ENCODE assay signal across 10 mouse cellular contexts in genomic region chr16:57421680-57422417, GRCm38 (mm10).
A peak's percentile ranks its signal among the peaks of the same experiment; 100 is the strongest.
DNase-seq lines count a peak whose midpoint lies in the region; ATAC-seq and TF ChIP-seq lines count a peak whose summit lies in the region.
"Had no signal": no experiment of that assay in that cellular context is flagged by ENCODE, and none has a peak within 500 bp of the region (broad histone marks: within the 10 kb centered on the region; RNA-seq: fewer than 3 reads in every experiment).

No protein-coding gene starts in this region.

- H3K27me3 ChIP-seq in liver, postnatal 0 days (ENCODE audit: insufficient read depth, low read length): no peaks in the 10 kb centered on the region
- H3K27me3 ChIP-seq in liver, embryonic 12.5 days (replicated peaks): no peaks in the 10 kb centered on the region
- H3K27me3 ChIP-seq in neural tube, embryonic 14.5 days (ENCODE audit: control insufficient read depth, insufficient read depth, low read length): no peaks in the 10 kb centered on the region
- H3K27me3 ChIP-seq in forebrain, embryonic 11.5 days (ENCODE audit: control insufficient read depth, insufficient read depth, low read length): no peaks in the 10 kb centered on the region

- ATAC-seq in liver, postnatal 0 days: no peak
- ATAC-seq in liver, embryonic 12.5 days: no peak
- peak; percentile 63 for ATAC-seq in inflammation-experienced regulatory T-cells, adult 6 months
- ATAC-seq in neural tube, embryonic 14.5 days (ENCODE audit: low read depth): peak; percentile 82
- no peak for ATAC-seq in cerebellum, adult (ENCODE audit: insufficient number of reproducible peaks, low FRiP score, low TSS enrichment)
- no peak for ATAC-seq in forebrain, embryonic 11.5 days (replicated peaks; ENCODE audit: low FRiP score)

- H3K9me3 ChIP-seq in liver, postnatal 0 days (ENCODE audit: low read length): no peaks in the 10 kb centered on the region
- H3K9me3 ChIP-seq in liver, embryonic 12.5 days (replicated peaks): no peaks in the 10 kb centered on the region
- H3K9me3 ChIP-seq in neural tube, embryonic 14.5 days (ENCODE audit: control insufficient read depth, low read length): no peaks in the 10 kb centered on the region
- no peaks in the 10 kb centered on the region for H3K9me3 ChIP-seq in forebrain, embryonic 11.5 days (ENCODE audit: control insufficient read depth, low read length)

- no peak for TF ChIP-seq CTCF in liver, postnatal 0 days (IDR thresholded peaks at IDR 0.05; ENCODE audit: low read depth)
- TF ChIP-seq CTCF in bone marrow macrophage, adult 2 months (IDR thresholded peaks at IDR 0.05; ENCODE audit: low read depth, low read length): no peak

- TF ChIP-seq POLR2A in bone marrow macrophage, adult 2 months (IDR thresholded peaks at IDR 0.05; ENCODE audit: borderline replicate concordance, low read depth, low read length): no peak

- peaks cover 6% of the 10 kb centered on the region for H3K4me1 ChIP-seq in liver, postnatal 0 days (ENCODE audit: insufficient read depth)
- peaks cover 7% of the 10 kb centered on the region; the same call in 1 of the 2 replicates for H3K4me1 ChIP-seq in liver, embryonic 12.5 days
- peaks cover 36% of the 10 kb centered on the region for H3K4me1 ChIP-seq in bone marrow macrophage, adult 2 months (ENCODE audit: control insufficient read depth, insufficient read depth, low read length)
- H3K4me1 ChIP-seq in neural tube, embryonic 14.5 days (ENCODE audit: control insufficient read depth, insufficient read depth, low read length): peaks cover 8% of the 10 kb centered on the region
- H3K4me1 ChIP-seq in forebrain, embryonic 11.5 days (replicated peaks; ENCODE audit: control insufficient read depth, insufficient read depth, low read length): no peaks in the 10 kb centered on the region

- TF ChIP-seq EP300 in liver, postnatal 0 days (IDR thresholded peaks at IDR 0.05; ENCODE audit: low read depth): no peak

- 76% methylated on average over 7 of the region's 7 CpGs for WGBS in liver, postnatal 0 days (ENCODE audit: insufficient replicate concordance)
- WGBS in liver, embryonic 12.5 days (ENCODE audit: insufficient replicate concordance): 71% methylated on average over 7 of the region's 7 CpGs
- 34% methylated on average over 7 of the region's 7 CpGs for WGBS in neural tube, embryonic 14.5 days
- WGBS in forebrain, embryonic 11.5 days: 84% methylated on average over 7 of the region's 7 CpGs

- H3K27ac ChIP-seq in liver, postnatal 0 days (ENCODE audit: low read depth): 0 out of 2 replicates have a peak overlapping the region, but pooled peaks have one; percentile 11
- no peak overlapping the region for H3K27ac ChIP-seq in liver, embryonic 12.5 days
- H3K27ac ChIP-seq in bone marrow macrophage, adult 2 months (ENCODE audit: insufficient read depth, low read depth, low read length): peak overlapping the region; percentile 48
- H3K27ac ChIP-seq in neural tube, embryonic 14.5 days (ENCODE audit: low read depth, low read length): no peak overlapping the region
- no peak overlapping the region for H3K27ac ChIP-seq in forebrain, embryonic 11.5 days (ENCODE audit: low read depth, low read length)
- H3K27ac ChIP-seq: liver, embryonic 14.5 days had no signal

- DNase-seq in liver, postnatal 0 days: no peak
- no peak for DNase-seq in forebrain, embryonic 11.5 days (ENCODE audit: low spot score)
- DNase-seq: cerebellum, postnatal 36 days; gastrocnemius, postnatal 25 days had no signal

- H3K9ac ChIP-seq in liver, postnatal 0 days (replicated peaks): no peak overlapping the region
- H3K9ac ChIP-seq in liver, embryonic 12.5 days: no peak overlapping the region
- H3K9ac ChIP-seq in neural tube, embryonic 14.5 days (replicated peaks; ENCODE audit: low read depth, low read length): no peak overlapping the region
- no peak overlapping the region for H3K9ac ChIP-seq in forebrain, embryonic 11.5 days (ENCODE audit: low read length)
- H3K9ac ChIP-seq: liver, embryonic 14.5 days had no signal

- no peak overlapping the region for H3K4me3 ChIP-seq in liver, postnatal 0 days (ENCODE audit: low read depth, low read length)
- no peak overlapping the region for H3K4me3 ChIP-seq in liver, embryonic 12.5 days
- no peak overlapping the region; the same call in 1 of the 2 replicates for H3K4me3 ChIP-seq in bone marrow macrophage, adult 2 months (ENCODE audit: insufficient read depth, low read length)
- H3K4me3 ChIP-seq in neural tube, embryonic 14.5 days (ENCODE audit: low read depth, low read length): no peak overlapping the region
- no peak overlapping the region for H3K4me3 ChIP-seq in forebrain, embryonic 11.5 days (ENCODE audit: low read depth, low read length)

- H3K36me3 ChIP-seq in liver, postnatal 0 days (replicated peaks; ENCODE audit: insufficient read depth, low read length): no peaks in the 10 kb centered on the region
- no peaks in the 10 kb centered on the region for H3K36me3 ChIP-seq in liver, embryonic 12.5 days
- no peaks in the 10 kb centered on the region for H3K36me3 ChIP-seq in neural tube, embryonic 14.5 days (ENCODE audit: control insufficient read depth, insufficient read depth, low read length)
- H3K36me3 ChIP-seq in forebrain, embryonic 11.5 days (ENCODE audit: control insufficient read depth, insufficient read depth, low read length): no peaks in the 10 kb centered on the region

- no peak overlapping the region for H3K4me2 ChIP-seq in liver, postnatal 0 days (ENCODE audit: low read depth, low read length)
- no peak overlapping the region for H3K4me2 ChIP-seq in liver, embryonic 12.5 days
- H3K4me2 ChIP-seq in neural tube, embryonic 14.5 days (ENCODE audit: low read depth, low read length): no peak overlapping the region
- no peak overlapping the region for H3K4me2 ChIP-seq in forebrain, embryonic 11.5 days (ENCODE audit: low read depth, low read length, severe bottlenecking)

Comparison
In these comparisons a context has a peak if more than half of its experiments do, and no peak if none do; other contexts are left out.
1. H3K27ac ChIP-seq: peak in liver, postnatal 0 days (single experiment) and bone marrow macrophage, adult 2 months (single experiment); none in liver, embryonic 12.5 days (single experiment), neural tube, embryonic 14.5 days (single experiment) and forebrain, embryonic 11.5 days (single experiment).
2. ATAC-seq: peak in inflammation-experienced regulatory T-cells, adult 6 months (single experiment) and neural tube, embryonic 14.5 days (single experiment); none in liver, postnatal 0 days (single experiment), liver, embryonic 12.5 days (single experiment), cerebellum, adult (single experiment) and forebrain, embryonic 11.5 days (single experiment).